Mouse (Mus musculus): ENCODE results near the gene Gm49366.
"Not testable (repeated sequence)": the region's sequence is repeated elsewhere in the genome, so short reads cannot be mapped to it uniquely, and the experiment has no call there.

Gene Gm49366

GRCm38 (mm10) chr12:84083842-84084241, 45.1 kb downstream of the Gm49366 start:
- no peak for DNase-seq (ENCODE audit: low read depth, low spot score)

GRCm38 (mm10) chr12:84084581-84084980, 45.8 kb downstream of the Gm49366 start:
- DNase-seq (ENCODE audit: low read depth, low spot score): no peak

GRCm38 (mm10) chr12:84094666-84095065, 55.9 kb downstream of the Gm49366 start:
- DNase-seq (ENCODE audit: low read depth, low spot score): not testable (repeated sequence)

GRCm38 (mm10) chr12:84099605-84100004, 60.9 kb downstream of the Gm49366 start:
- no peak for DNase-seq (ENCODE audit: low read depth, low spot score)

GRCm38 (mm10) chr12:84100071-84100470, 61.3 kb downstream of the Gm49366 start:
- no peak for DNase-seq (ENCODE audit: low read depth, low spot score)

- not testable (repeated sequence) for DNase-seq (ENCODE audit: low read depth, low spot score)
Observed at GRCm38 (mm10) chr12:84100604-84101492, 62.1 kb downstream of the Gm49366 start, which contains the start of gene Acot6. TSS of gene Acot6 (plus strand) at chr12:84100654.

GRCm38 (mm10) chr12:84101493-84101845, 62.7 kb downstream of the Gm49366 start:
- DNase-seq (ENCODE audit: low read depth, low spot score): no peak

GRCm38 (mm10) chr12:84107012-84107411, 68.3 kb downstream of the Gm49366 start:
- DNase-seq (ENCODE audit: low read depth, low spot score): no peak

- DNase-seq (ENCODE audit: low read depth, low spot score): no peak
Observed at GRCm38 (mm10) chr12:84107692-84108091, 69.0 kb downstream of the Gm49366 start.
